Mouse (Mus musculus): ENCODE measurements around the gene Rhbg. TPM values are rescaled to one million over a fixed set of nuclear protein-coding genes. Genes with fewer than 3 reads are reported as not detected.
"Not testable (repeated sequence)": the region's sequence is repeated elsewhere in the genome, so short reads cannot be mapped to it uniquely, and the experiment has no call there.

The Rhbg gene
- polyA plus RNA-seq, 1 experiment from 2014 or later, result 0.26 TPM

DNA sequence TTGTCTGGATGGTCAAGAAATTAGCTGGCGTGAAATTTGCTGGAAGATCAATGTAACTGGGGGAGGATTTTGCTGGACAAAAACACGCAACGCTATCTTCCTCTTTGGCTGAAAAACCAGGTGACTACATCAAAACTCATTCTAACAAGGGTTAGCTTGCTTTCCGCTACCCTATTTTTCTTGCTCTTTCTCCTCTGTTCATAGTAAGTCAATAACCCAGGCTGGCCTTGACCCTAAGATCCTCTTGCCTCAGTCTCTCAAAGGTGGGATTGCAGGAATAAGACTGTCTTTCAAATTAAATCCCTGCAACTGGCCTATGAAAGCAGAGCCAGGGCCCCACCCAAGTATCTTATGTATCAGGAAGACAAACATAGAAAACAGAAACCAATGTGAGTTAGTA is 32.6 kb upstream of the Rhbg start, which contains the start of gene Gm38392:
Gm38392 (minus strand) TSS at position 101 of the 400 bp plus-strand sequence.
- no peaks in the 10 kb centered on the region for H3K27me3 ChIP-seq (replicated peaks; ENCODE audit: control insufficient read depth, insufficient read depth, low read length)
- no peak for DNase-seq (ENCODE audit: low spot score)
- 91% methylated on average over 4 of the region's 4 CpGs for WGBS
- H3K36me3 ChIP-seq (ENCODE audit: control insufficient read depth, insufficient read depth, low read length), result no peaks in the 10 kb centered on the region
- H3K27ac ChIP-seq (ENCODE audit: low read depth), result no peak within 1 kb of the TSS
- H3K4me2 ChIP-seq (ENCODE audit: low read length), result no peak within 1 kb of the TSS
- H3K9ac ChIP-seq (ENCODE audit: low read length), result no peak within 1 kb of the TSS
- H3K4me1 ChIP-seq (replicated peaks; ENCODE audit: control insufficient read depth, insufficient read depth, low read length), result no peaks in the 10 kb centered on the region
- H3K9me3 ChIP-seq (ENCODE audit: control insufficient read depth, low read length), result no peaks in the 10 kb centered on the region
- H3K4me3 ChIP-seq (ENCODE audit: low read depth, low read length), result no peak within 1 kb of the TSS
- ATAC-seq (replicated peaks; ENCODE audit: low FRiP score, low TSS enrichment, low read depth), result no peak

DNA sequence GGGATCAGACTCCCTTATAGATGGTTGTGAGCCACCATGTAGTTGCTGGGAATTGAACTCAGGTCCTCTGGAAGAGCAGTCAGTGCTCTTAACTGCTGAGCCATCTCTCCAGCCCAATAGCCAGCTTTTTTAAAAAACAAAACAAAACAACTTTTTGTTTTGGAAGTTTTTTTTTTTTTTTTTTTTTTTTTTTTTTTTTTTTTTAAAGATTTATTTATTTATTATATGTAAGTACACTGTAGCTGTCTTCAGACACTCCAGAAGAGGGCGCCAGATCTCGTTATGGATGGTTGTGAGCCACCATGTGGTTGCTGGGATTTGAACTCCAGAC is 31.0 kb upstream of the Rhbg start:
- H3K27me3 ChIP-seq (replicated peaks; ENCODE audit: control insufficient read depth, insufficient read depth, low read length), result not testable (repeated sequence)
- no CpG with 5 or more reads among the region's 2 CpGs for WGBS

GRCm38 (mm10) chr3:88284815-88285564 is 30.5 kb upstream of the Rhbg start:
- ATAC-seq (replicated peaks; ENCODE audit: low FRiP score, low TSS enrichment, low read depth); H3K9me3 ChIP-seq (ENCODE audit: control insufficient read depth, low read length); DNase-seq (ENCODE audit: low spot score); H3K9ac ChIP-seq (ENCODE audit: low read length); H3K36me3 ChIP-seq (ENCODE audit: control insufficient read depth, insufficient read depth, low read length); H3K4me2 ChIP-seq (ENCODE audit: low read length); H3K4me3 ChIP-seq (ENCODE audit: low read depth, low read length); H3K27me3 ChIP-seq (replicated peaks; ENCODE audit: control insufficient read depth, insufficient read depth, low read length); H3K4me1 ChIP-seq (replicated peaks; ENCODE audit: control insufficient read depth, insufficient read depth, low read length); H3K27ac ChIP-seq (ENCODE audit: low read depth): not testable (repeated sequence)
- WGBS, result 96% methylated on average over 14 of the region's 14 CpGs

More for the DNA sequence above, 31.0 kb upstream of the Rhbg start:
- not testable (repeated sequence) for DNase-seq (ENCODE audit: low spot score); H3K36me3 ChIP-seq (ENCODE audit: control insufficient read depth, insufficient read depth, low read length); H3K9ac ChIP-seq (ENCODE audit: low read length); H3K4me2 ChIP-seq (ENCODE audit: low read length); H3K9me3 ChIP-seq (ENCODE audit: control insufficient read depth, low read length); H3K4me1 ChIP-seq (replicated peaks; ENCODE audit: control insufficient read depth, insufficient read depth, low read length); ATAC-seq (replicated peaks; ENCODE audit: low FRiP score, low TSS enrichment, low read depth); H3K4me3 ChIP-seq (ENCODE audit: low read depth, low read length); H3K27ac ChIP-seq (ENCODE audit: low read depth)

DNA sequence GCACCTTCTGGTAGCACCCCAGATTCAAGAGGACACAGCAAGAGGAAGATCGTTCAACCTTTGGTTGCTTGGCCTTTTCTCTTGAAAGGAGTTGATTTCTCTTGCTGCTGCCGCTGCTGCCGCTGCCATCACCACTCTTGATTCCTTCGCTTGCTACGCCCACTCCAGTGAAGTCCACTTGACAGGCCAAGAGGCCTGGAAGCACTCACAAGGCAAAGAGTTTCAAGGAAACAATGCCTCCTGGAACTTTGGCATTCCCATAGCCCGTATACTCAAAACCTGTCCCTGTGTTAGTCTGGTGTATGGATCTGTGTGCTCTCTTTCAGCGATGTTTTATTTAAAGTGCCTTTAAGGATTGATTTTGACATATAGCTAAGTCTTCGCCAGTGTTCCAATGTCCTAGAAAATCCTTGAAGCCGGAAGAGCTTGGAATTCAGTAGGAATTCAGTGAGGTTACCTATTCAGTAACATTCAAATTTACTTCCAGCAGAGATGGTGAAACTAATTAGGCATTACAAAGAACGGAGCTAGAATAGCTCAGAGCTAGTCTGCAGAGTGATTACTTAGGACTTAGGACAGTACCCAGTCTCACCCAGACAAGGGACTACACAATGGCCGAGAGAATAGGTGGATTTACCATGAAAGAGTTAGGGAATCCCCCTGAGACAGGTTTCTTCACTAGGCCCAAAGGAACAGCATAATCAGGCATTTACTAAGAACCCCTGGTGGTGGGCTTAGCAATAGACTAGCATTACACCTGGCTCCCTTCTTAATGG is 26.8 kb upstream of the Rhbg start:
- 74% methylated on average over 11 of the region's 11 CpGs for WGBS
- H3K36me3 ChIP-seq (ENCODE audit: control insufficient read depth, insufficient read depth, low read length); H3K9ac ChIP-seq (ENCODE audit: low read length); H3K9me3 ChIP-seq (ENCODE audit: control insufficient read depth, low read length); DNase-seq (ENCODE audit: low spot score); H3K4me3 ChIP-seq (ENCODE audit: low read depth, low read length); H3K27me3 ChIP-seq (replicated peaks; ENCODE audit: control insufficient read depth, insufficient read depth, low read length); ATAC-seq (replicated peaks; ENCODE audit: low FRiP score, low TSS enrichment, low read depth); H3K27ac ChIP-seq (ENCODE audit: low read depth); H3K4me2 ChIP-seq (ENCODE audit: low read length); H3K4me1 ChIP-seq (replicated peaks; ENCODE audit: control insufficient read depth, insufficient read depth, low read length): not testable (repeated sequence)

DNA sequence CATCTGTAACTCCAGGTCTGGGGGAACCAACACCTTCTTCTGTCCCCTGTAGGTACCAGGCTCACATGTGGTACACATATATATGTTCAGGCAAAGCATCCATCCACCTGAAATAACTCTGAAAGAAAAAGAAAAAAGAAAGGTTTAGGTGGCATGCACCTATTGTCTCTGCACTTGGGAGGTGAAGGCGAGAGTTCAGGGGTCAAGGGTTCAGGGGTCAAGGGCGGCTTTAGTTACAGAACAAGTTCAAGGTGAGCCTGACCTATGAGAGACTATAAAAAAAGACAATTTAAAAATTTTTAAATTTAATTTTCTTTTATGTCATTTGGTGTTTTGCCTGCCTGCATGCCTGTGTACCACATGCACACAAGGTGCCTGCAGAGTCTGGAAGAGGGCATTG is 25.5 kb upstream of the Rhbg start:
- Histone ChIP-seq H3K36me3 (ENCODE audit: control insufficient read depth, insufficient read depth, low read length) (no peaks in the 10 kb centered on the region), H3K27ac (ENCODE audit: low read depth) (no peak overlapping the region), H3K4me1 (replicated peaks; ENCODE audit: control insufficient read depth, insufficient read depth, low read length) (no peaks in the 10 kb centered on the region), H3K9ac (ENCODE audit: low read length) (no peak overlapping the region), H3K4me2 (ENCODE audit: low read length) (no peak overlapping the region), H3K4me3 (ENCODE audit: low read depth, low read length) (no peak overlapping the region), H3K27me3 (replicated peaks; ENCODE audit: control insufficient read depth, insufficient read depth, low read length) (no peaks in the 10 kb centered on the region), H3K9me3 (ENCODE audit: control insufficient read depth, low read length) (no peaks in the 10 kb centered on the region)
- WGBS, result 94% methylated on average over 2 of the region's 2 CpGs
- ATAC-seq (replicated peaks; ENCODE audit: low FRiP score, low TSS enrichment, low read depth), result no peak
- no peak for DNase-seq (ENCODE audit: low spot score)

GRCm38 (mm10) chr3:88276529-88277143 is 22.1 kb upstream of the Rhbg start:
- H3K27ac ChIP-seq (ENCODE audit: low read depth), result no peak overlapping the region
- no peak for DNase-seq (ENCODE audit: low spot score)
- no peaks in the 10 kb centered on the region for H3K9me3 ChIP-seq (ENCODE audit: control insufficient read depth, low read length)
- WGBS, result 44% methylated on average over 7 of the region's 7 CpGs
- H3K4me3 ChIP-seq (ENCODE audit: low read depth, low read length), result no peak overlapping the region
- ATAC-seq (replicated peaks; ENCODE audit: low FRiP score, low TSS enrichment, low read depth), result no peak
- H3K27me3 ChIP-seq (replicated peaks; ENCODE audit: control insufficient read depth, insufficient read depth, low read length), result no peaks in the 10 kb centered on the region
- no peak overlapping the region for H3K9ac ChIP-seq (ENCODE audit: low read length)
- no peak overlapping the region for H3K4me2 ChIP-seq (ENCODE audit: low read length)
- no peaks in the 10 kb centered on the region for H3K4me1 ChIP-seq (replicated peaks; ENCODE audit: control insufficient read depth, insufficient read depth, low read length)
- no peaks in the 10 kb centered on the region for H3K36me3 ChIP-seq (ENCODE audit: control insufficient read depth, insufficient read depth, low read length)

DNA sequence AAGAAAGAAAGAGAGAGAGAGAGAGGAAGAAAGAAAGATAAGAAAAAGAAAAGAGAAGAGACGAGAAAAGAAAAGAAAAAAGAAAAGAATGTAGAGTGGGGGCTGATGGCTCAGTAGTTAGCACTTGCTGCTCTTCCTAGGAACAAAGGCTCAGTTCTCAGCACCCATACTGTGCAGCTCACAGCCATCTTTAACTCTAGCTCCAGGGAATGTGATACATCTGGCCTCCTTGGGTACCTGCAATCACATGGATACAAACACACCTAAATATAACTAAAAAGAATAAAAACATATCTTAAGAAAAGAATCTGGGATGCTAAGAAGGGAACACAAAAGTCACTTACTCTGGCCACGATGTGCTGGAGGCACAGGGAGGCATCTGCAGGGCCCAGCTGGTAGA is 21.6 kb upstream of the Rhbg start:
- Histone ChIP-seq H3K27ac (ENCODE audit: low read depth) (no peak overlapping the region), H3K4me2 (ENCODE audit: low read length) (no peak overlapping the region), H3K27me3 (replicated peaks; ENCODE audit: control insufficient read depth, insufficient read depth, low read length) (no peaks in the 10 kb centered on the region), H3K36me3 (ENCODE audit: control insufficient read depth, insufficient read depth, low read length) (no peaks in the 10 kb centered on the region), H3K4me1 (replicated peaks; ENCODE audit: control insufficient read depth, insufficient read depth, low read length) (no peaks in the 10 kb centered on the region), H3K9me3 (ENCODE audit: control insufficient read depth, low read length) (no peaks in the 10 kb centered on the region), H3K4me3 (ENCODE audit: low read depth, low read length) (no peak overlapping the region), H3K9ac (ENCODE audit: low read length) (no peak overlapping the region)
- no peak for DNase-seq (ENCODE audit: low spot score)
- WGBS, result 83% methylated on average over 2 of the region's 2 CpGs
- no peak for ATAC-seq (replicated peaks; ENCODE audit: low FRiP score, low TSS enrichment, low read depth)

DNA sequence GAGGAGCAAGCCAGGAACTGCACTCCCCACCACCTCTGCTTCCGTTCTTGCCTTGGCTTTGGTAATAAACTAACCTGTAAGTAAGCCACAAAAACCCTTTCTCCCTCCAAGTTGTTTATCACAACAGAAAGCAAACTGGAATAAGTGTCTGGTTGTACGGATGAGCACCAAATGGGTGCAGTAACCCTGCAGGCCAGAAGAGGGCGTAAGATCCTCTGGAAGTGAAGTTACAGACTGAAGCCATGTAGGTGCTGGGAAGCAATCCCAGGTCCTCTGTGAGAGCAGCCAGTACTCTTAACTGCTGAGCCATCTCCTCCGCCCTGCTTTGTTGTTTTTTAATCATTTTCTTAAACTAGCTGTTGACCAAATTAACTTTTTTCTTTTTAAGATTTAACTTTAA is 19.5 kb upstream of the Rhbg start:
- H3K9ac ChIP-seq (ENCODE audit: low read length), result no peak overlapping the region
- no peaks in the 10 kb centered on the region for H3K27me3 ChIP-seq (replicated peaks; ENCODE audit: control insufficient read depth, insufficient read depth, low read length)
- no peak overlapping the region for H3K4me3 ChIP-seq (ENCODE audit: low read depth, low read length)
- DNase-seq (ENCODE audit: low spot score), result no peak
- no peaks in the 10 kb centered on the region for H3K36me3 ChIP-seq (ENCODE audit: control insufficient read depth, insufficient read depth, low read length)
- no peaks in the 10 kb centered on the region for H3K4me1 ChIP-seq (replicated peaks; ENCODE audit: control insufficient read depth, insufficient read depth, low read length)
- WGBS, result 93% methylated on average over 4 of the region's 4 CpGs
- no peak overlapping the region for H3K27ac ChIP-seq (ENCODE audit: low read depth)
- no peak overlapping the region for H3K4me2 ChIP-seq (ENCODE audit: low read length)
- H3K9me3 ChIP-seq (ENCODE audit: control insufficient read depth, low read length), result no peaks in the 10 kb centered on the region
- ATAC-seq (replicated peaks; ENCODE audit: low FRiP score, low TSS enrichment, low read depth), result no peak

Measured in intestine, embryonic 14.5 days (tissue).